Mouse (Mus musculus) c-Kit-positive CD71-positive TER-119-negative erythroid progenitor cells, embryonic 14.5 days (primary cell): ENCODE data around the gene Tln1.
A peak's percentile ranks its signal among the peaks of the same experiment; 100 is the strongest.
"Not testable (repeated sequence)": the region's sequence is repeated elsewhere in the genome, so short reads cannot be mapped to it uniquely, and the experiment has no call there.

Experiments used
- DNase-seq: peaks from one replicate; pipeline ENCODE4 v3.0.0-alpha.2; 2013; ENCODE audit warnings: low read depth

The Tln1 gene

DNA sequence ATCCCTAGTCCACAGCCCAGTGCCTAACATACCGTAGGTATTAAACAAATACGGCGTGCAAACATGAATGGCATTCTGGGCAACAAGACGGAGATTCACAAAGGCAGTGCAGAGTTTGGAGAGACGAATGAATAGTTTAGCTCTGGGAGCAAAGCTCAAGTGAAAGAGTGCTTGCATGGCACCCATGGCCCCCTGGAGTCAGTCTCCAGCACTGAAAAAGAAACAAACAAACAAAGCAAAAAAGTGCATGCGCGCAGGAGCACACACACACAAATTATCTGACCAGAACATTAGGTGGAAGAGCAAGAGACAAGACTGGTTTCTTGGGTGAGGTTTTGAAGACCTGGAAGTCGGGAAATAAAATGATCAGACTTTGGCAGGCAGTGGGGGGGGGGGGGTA is 56.4 kb downstream of the Tln1 start:
- DNase-seq, result no peak

DNA sequence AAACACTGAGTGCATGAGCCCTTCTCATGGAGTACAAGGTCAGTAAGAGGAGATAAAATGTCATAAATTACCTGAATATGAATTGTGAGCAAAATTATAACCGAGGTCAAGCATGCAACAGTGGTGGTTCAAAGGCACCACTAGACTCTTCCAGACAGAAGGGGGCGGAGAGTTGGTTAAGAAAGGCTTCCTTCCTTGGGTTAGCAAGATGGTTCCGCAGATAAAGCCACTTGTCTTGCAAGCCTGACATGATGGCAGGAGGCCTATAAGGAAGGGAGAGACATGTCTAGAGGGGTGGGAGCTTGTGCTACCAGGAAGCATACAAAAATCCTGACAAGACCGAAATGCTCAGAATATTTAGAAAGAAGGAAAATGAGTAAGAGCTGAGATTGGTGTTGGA is 58.2 kb downstream of the Tln1 start:
- DNase-seq, result no peak

DNA sequence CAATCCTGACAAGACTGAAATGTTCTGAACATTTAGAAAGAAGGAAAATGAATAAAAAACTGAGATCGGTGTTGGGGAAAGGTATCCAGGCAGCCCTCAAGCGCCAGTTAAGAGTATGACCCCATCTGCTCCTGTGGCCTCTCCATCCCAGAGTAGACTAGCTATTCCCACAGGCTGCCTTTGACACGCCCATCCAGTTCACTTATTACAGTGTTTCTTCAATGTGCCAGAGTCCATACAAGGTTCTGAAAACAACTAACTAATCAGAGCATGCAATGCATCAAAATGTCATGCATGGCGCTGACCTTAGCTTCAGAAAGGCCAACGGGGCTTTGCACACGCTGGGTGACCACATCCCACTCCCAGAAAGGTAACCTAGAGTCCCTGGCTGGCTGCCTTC is 59.0 kb downstream of the Tln1 start:
- DNase-seq, result no peak

DNA sequence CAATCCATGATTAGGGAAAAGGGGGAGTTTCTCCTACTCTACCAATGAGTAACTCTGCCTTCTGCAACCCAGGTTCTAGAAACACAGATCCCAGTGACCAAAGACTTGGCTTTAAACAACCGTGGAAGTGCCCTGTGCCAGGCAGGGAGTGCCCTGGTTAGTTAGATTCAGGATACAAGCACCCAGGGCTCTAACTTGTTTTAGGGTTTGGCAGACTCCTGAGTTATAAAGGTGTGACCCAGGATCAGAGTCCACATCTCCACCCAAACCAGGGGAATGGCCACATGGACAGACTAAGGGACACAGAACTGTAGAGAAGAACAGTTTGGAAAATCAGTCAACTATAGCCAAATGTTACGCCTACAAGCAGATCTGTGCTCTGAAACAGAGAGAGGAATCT is 59.5 kb downstream of the Tln1 start:
- no peak for DNase-seq

DNA sequence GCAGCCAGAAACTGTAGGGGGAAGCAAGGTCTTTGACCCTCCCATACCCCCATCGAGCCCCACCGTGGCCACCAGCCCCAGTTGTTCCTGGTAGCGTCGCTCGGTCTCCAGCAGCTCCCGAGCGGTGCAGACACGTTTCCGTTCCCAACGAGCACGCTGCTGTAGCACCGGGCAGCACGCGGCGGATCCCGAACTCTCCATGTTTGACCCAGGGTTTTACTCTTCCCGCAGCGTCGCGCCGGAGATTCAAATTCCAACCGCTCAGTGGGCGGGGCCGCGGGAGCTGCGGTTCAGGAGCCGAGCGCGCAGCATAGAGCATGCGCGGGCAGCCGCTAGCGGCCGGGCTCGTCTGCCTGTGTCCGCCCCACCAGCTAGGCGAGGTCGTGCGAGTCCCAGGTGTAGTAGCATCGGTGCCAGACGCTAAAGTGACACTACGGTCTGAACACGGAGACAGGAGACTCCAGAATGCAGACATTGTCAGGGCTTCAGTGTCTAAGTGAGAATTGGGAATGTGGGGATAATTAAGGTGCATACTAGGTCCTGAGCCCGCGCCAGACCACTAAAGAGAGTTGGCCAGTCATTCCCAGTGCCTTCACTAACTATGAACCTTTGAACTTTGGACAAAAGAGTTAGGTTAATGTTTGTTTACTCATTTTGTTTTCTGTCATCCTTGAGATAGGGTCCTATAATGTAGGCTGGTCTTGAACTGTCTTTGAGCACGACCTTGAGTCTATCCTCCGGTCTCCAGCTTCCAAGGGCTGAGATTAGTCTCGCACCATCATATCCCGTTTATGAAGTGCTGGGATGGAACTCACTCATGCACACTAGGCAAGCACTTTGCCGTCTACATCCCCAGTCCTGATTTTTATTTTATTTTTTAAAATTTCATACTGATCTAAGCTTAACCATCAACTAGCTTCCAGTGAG is 62.8 kb downstream of the Tln1 start, which contains the start of gene Arhgef39:
Arhgef39 (minus strand) TSS at position 289 of the 927 bp plus-strand sequence.
- DNase-seq, result peak; percentile 82

DNA sequence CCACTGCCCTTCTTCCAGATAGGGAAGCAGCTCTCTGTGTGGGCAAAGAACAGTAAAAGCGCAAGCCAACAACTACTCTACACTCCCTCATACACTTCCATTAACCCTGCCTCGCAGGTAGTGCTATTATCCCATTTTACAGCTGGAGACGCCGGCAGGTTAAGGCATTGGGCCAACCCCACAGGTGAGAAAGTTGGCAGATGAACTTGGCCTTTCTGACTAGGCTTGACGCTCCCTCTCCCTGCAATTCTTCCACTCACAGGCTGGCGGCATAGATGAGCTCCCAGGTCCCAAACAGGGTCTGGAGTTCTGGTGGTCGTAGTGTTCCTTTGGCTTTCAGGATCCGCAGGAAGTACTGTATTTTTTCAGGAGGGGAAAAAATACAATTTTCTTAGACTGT is 63.5 kb downstream of the Tln1 start:
- peak; percentile 54 for DNase-seq

DNA sequence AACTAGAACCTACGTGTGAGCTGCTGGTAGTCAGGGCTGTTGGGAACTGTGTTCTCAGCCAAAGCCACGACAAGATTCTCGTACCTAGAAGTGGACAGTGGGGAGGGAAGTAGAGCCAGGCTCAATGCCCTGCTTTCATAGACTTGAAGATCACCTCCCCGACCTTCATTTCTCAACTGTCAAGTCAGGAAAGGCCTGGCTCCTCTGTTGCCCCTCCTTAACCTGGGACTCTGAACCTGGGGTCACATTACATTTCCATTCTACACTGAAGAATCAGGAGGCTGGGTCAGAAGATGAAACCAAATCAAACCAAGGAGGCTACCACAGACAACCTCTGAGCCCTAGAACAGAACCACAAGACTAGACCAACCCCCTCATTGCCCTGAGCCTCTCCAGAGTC is 64.5 kb downstream of the Tln1 start:
- no peak for DNase-seq

DNA sequence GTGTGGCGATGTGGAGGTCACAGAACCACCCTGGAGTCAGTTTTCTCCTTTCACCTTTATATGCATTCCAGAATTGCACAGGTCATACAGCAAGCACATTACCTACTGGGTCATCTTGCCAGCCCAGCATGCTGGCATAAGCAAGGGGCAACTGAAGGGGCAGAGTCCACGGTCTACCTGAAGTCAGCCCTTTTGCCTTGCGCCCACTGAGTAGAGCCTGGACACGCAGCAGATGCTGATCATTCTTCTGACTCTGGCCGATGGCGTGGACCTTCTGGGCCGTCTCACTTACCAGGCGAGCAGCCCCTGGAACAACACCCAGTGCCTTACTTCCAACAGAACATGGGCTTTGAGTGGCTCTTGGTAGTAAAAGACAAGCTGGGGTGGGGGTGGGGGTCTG is 65.1 kb downstream of the Tln1 start:
- no peak for DNase-seq

DNA sequence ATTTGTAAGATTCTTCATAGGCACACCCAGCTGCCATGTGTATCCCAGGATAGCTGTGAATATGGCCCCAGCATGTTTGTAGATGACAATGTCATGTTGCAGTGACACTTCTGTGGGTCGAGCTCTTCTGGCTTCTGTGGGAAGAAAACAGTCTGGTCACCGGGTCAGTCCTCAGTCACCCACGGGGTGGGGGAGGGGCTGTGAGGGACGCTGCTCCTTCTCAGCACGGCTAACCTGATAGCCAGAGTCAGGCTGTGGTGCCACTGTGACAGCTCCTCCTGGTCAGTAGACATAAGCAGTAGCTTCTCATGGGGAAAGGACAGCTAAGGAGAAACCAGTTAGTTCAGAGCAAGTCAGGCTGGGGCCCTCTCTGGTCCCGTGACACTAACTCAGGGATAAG is 65.9 kb downstream of the Tln1 start:
- DNase-seq, result no peak

DNA sequence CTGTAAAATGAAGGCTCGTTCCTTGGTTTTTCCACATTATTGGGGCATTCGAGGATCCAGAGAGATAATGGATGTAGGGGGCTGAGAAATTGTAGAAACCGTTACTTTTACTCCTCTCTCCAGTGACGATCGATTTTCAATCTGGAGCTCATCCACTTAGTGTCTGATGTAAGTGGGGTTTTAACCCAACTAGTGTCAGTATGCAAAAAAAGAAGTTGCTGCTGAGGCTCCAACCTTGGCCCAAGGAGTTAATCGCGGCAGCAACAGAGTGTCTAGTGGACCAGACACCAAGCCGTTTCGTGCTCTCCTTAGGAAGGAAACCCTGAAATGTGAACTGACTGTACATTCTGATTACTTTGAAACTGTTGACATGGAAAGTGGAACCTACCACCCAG is 68.6 kb downstream of the Tln1 start:
- no peak for DNase-seq

DNA sequence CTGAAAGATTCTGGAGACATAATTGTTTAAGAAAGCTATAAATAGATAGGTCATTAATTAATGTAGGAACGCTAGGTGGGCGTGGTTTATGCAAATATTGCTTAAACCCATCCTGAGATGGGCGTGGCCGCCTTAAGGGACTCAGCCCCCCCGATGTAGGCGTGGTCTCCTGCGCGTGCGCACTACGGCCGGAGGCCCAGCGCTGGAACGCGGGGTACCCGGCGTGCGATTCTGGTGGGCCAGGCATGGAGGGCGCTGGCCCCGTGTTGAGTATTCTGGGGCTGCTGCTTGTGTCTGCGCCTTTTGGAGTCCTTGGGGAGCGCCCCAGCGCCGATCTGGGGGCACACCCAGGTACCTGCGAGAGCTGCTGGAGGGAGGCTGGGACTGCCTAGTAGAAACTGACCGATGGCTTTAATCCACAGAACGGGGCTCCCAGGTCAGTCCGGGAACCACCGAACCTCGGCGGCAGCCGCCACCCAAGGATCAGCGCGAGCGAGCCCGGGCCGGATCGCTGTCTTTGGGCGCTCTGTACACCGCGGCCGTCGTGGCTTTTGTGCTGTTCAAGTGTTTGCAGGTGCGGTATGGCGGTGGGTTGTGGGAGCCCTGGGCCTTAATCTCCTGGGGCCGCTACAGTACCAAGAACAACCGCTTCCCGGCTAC is 69.2 kb downstream of the Tln1 start:
- peak; percentile 88 for DNase-seq

DNA sequence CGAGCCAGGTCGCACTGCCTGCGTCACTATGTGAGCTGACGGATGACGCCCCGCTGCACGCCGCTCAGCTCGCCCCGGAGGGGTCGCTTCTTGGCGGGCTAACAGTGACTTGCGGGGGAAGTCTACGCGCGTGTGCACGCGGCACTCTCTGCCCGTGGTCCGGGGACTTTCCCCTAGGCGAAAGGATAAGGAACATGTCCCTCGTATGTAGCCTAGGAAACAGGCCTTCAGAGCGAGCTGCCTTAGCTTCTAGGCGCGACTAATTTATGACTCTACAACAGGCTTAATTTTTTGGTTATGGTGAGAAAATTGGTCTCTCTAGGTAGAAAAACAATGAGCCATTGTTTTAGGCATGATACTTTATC is 69.7 kb downstream of the Tln1 start, which contains the start of gene Ccdc107:
Ccdc107 (plus strand) TSS at position 80 of the 365 bp plus-strand sequence.
- peak; percentile 91 for DNase-seq

DNA sequence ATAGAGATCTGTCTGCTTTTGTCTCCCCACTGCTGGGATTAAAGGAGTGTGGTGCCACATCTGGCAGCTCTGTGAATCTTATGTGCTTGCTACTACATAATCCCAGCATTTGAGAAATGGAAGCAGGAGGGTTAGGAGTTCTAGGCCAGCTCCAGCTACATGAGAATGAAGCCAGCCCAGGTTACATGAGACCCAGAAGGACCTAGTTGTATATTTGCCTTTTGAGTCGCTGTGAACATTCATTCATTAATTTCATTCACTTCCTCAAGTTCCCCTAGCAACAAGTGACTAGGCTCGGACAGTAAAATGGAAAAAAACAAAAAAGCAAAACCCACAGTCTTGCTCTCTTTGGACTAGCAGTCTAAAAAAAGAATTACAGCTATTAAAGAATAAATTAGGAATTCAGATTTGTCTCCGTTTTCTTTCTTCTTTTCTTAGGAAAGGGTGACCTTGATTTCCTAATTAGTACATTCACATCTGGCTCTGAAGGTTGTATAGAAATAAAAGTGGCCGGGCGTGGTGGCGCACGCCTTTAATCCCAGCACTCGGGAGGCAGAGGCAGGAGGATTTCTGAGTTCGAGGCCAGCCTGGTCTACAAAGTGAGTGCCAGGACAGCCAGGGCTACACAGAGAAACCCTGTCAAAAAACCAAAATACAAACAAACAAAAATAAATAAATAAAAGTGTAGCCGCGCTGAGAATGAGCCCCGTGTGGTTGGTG is 70.2 kb downstream of the Tln1 start:
- no peak for DNase-seq

DNA sequence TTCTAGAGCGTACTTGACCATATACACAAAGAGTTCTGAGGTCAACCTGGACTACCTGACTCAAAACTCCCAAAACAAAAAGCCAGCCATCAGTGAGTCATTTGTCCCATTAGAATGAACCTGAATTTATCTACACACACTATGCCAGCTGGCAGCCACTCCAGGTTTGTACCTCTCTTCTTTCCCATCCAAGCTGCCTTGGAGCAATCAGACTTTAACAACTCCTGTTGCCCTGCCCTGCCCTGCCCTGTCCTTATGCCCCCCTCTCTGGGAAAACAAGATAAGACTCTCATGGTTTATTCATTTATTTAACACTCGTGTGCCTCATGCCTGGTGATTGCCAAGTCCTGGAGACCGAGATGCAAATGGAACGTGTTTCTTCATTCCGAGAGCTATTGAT is 71.7 kb downstream of the Tln1 start:
- DNase-seq, result peak; percentile 63

DNA sequence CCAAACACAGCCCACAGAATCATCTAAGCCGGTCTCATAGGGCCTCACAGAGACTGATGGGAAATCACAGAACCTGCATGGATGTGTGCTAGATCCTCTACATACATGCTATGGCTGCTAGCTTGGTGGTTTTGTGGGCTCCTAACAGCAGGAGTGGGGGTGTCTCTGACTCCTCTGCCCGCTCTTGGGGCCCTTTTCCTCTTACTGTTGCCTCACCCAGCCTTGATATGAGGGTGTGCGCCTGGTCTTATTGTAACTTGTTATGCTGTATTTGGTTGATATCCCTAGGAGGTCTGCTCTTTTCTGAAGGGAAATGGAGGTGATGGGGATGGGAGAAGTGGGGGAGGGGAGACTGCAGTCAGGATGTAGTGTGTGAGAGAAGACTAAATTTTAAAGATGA is 72.9 kb downstream of the Tln1 start:
- DNase-seq, result no peak

DNA sequence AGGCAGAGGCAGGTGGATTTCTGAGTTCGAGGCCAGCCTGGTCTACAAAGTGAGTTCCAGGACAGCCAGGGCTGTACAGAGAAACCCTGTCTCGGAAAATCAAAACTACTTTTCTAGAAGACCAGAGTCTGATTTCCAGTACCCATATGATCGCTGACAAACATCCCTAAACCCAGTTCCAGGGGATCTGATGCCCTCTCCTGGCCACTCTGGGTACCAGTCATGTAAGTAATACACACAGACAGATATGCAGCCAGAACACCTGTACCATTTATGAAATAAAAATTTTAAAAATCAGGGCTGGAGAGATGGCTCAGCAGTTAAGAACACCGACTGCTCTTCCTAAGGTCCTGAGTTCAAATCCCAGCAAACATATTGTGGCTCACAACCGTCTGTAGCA is 76.8 kb downstream of the Tln1 start:
- not testable (repeated sequence) for DNase-seq

DNA sequence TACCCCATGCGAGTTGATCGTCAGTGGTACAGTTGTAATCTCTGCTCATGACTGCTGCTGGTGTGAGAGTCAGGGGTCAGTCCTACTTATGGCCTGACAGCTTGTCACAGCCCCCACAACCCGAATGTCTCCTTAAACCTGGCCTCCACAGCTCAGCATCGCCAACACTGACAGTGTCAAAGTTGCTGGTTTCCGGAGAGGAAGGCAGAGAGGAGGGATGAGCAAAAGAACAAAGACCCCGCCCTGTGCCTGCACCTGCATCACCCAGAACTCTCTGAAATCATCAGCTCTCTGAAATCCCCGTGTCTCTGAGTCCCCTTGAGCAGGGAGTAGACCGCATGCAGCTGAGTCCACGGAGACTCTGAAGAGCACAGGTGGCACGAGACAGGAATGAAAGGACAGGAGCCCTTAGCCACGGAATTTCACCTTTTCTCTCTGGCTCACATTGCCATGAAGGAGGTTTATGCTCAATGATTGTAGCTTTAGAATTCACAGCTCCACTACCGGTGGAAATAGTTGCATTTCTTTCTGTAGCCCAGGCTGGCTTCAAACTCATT is 78.9 kb downstream of the Tln1 start, which contains the start of gene Sit1:
Sit1 (minus strand) TSS at position 200 of the 557 bp plus-strand sequence.
- DNase-seq, result no peak

DNA sequence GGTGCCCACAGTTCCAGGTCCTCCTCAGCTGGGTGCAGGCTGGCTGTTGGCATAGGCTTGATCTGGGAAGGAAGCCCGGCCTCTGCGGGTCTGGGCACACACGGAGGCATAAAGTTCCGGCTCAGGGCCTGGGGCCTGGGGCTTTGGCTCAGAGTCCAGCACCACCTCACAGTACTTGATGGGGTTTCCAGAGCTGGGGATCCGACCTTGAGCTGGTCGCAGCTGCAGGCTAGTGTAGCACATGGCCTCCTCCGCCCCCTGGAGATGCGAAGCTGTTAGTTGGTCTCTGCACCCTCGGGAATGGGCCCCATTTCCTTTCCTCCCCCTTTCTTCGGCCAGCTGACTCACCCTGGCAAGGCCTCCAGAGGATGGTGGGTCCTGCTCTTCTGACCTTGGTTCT is 79.9 kb downstream of the Tln1 start:
- DNase-seq, result no peak

DNA sequence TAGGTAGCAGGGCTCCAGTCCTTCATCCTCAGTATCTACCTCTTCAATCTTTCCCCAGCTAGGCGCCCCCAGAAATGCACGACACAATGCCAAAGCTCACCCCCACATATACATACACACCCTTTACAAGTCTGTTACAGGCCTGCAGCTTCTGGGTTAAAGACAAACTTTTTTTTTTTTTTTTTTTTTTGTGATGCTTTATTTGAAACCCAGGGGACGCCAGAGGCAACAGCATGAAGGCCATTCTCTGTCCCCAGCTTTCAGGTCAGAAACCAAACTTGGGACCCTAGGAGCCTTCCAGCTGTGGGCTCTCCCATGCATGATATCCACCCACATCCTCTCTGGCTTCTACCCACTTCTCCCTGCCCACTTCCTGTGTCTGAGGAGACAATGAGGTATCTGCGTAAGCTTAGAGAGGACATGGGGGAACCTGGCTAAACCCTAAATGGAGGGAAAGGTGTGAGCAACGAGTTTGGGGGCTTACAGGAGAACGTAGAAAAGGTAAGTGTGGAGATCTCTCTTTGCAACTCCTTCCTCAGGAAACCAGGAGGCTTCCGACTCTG is 80.5 kb downstream of the Tln1 start:
- DNase-seq, result no peak
